ENCODE assay signal across 25 mouse cellular contexts in the genomic region with DNA sequence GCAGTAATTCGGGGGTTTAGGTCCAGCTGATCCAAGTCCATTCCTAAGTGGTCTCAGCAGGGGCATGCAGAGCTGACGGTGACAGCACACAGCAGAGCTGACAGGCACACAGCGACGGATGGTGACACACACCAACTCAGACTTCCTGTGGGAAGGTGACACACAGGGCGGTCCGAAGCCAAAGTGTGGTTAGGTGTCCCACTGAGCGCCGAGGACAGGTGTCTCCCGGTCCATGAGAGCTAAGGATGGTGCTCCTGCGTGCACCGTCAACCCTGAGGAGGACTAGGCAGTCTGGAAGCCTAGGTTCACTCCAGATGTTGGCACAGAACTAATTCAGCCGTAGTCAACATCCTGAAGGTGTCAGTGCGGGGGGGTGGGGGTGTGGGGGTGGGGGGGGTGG. TPM values are rescaled to one million over a fixed set of nuclear protein-coding genes. Genes with fewer than 3 reads are reported as not detected.
DNase-seq lines count a peak whose midpoint lies in the region; ATAC-seq and TF ChIP-seq lines count a peak whose summit lies in the region.
"Had no signal": no experiment of that assay in that cellular context is flagged by ENCODE, and none has a peak within 500 bp of the region (broad histone marks: within the 10 kb centered on the region; RNA-seq: fewer than 3 reads in every experiment).

No protein-coding gene starts in this region.

- peaks cover 6% of the 10 kb centered on the region; the same call in 1 of the 2 replicates for H3K36me3 ChIP-seq in heart, embryonic 11.5 days (ENCODE audit: control insufficient read depth, insufficient read depth, low read length)
- H3K36me3 ChIP-seq in midbrain, embryonic 11.5 days (ENCODE audit: control insufficient read depth, insufficient read depth, low read length), result peaks cover 10% of the 10 kb centered on the region; the same call in 1 of the 2 replicates
- peaks cover 9% of the 10 kb centered on the region for H3K36me3 ChIP-seq in midbrain, postnatal 0 days (ENCODE audit: insufficient read depth, low read length)
- peaks cover 26% of the 10 kb centered on the region for H3K36me3 ChIP-seq in limb, embryonic 13.5 days

- H3K27ac ChIP-seq in heart, embryonic 11.5 days (ENCODE audit: low read depth, low read length), result no peak overlapping the region
- H3K27ac ChIP-seq in midbrain, embryonic 11.5 days (ENCODE audit: low read depth, low read length), result no peak overlapping the region
- no peak overlapping the region for H3K27ac ChIP-seq in midbrain, postnatal 0 days (ENCODE audit: low read depth, low read length)
- H3K27ac ChIP-seq in limb, embryonic 13.5 days, result no peak overlapping the region
- H3K27ac ChIP-seq: hindbrain, postnatal 0 days; kidney, embryonic 15.5 days; limb, embryonic 15.5 days; neural tube, embryonic 12.5 days had no signal

- peak; percentile 16 for DNase-seq in CD4-positive, CD25-positive, alpha-beta regulatory T cell, adult 2 months (ENCODE audit: low read depth, low spot score)
- no peak for DNase-seq in heart, adult 11 months
- peak; percentile 54 for DNase-seq in midbrain, embryonic 11.5 days (ENCODE audit: low spot score, missing footprints)
- no peak for DNase-seq in midbrain, postnatal 0 days (ENCODE audit: low spot score)
- no peak for DNase-seq in spleen, postnatal 10 days (ENCODE audit: low spot score in 2 of 2)
- DNase-seq: cerebellum, postnatal 36 days; embryo, embryonic 11 days; forebrain, postnatal 0 days; gastrocnemius, postnatal 36 days; heart, postnatal 14 days; kidney, adult 11 months; lung, adult 18-20 months; lung, postnatal 10 days; right cerebral cortex, postnatal 14 days; spleen, adult 18-20 months; thymus, postnatal 36 days had no signal

- H3K27me3 ChIP-seq in heart, embryonic 11.5 days (ENCODE audit: control insufficient read depth, insufficient read depth, low read length), result no peaks in the 10 kb centered on the region
- no peaks in the 10 kb centered on the region for H3K27me3 ChIP-seq in midbrain, embryonic 11.5 days (ENCODE audit: control insufficient read depth, insufficient read depth, low read length)
- no peaks in the 10 kb centered on the region for H3K27me3 ChIP-seq in midbrain, postnatal 0 days (ENCODE audit: insufficient read depth, low read length)
- H3K27me3 ChIP-seq in limb, embryonic 13.5 days, result no peaks in the 10 kb centered on the region
- H3K27me3 ChIP-seq: heart, embryonic 12.5 days; kidney, embryonic 15.5 days; limb, embryonic 15.5 days; neural tube, embryonic 12.5 days; Patski had no signal

- H3K4me1 ChIP-seq in heart, embryonic 11.5 days (ENCODE audit: control insufficient read depth, insufficient read depth, low read length), result peaks cover 37% of the 10 kb centered on the region
- H3K4me1 ChIP-seq in midbrain, embryonic 11.5 days (ENCODE audit: control insufficient read depth, insufficient read depth, low read length), result peaks cover 30% of the 10 kb centered on the region
- H3K4me1 ChIP-seq in midbrain, postnatal 0 days (ENCODE audit: insufficient read depth, low read length), result peaks cover 4% of the 10 kb centered on the region; the same call in 1 of the 2 replicates
- H3K4me1 ChIP-seq in limb, embryonic 13.5 days, result peaks cover 45% of the 10 kb centered on the region

- 0 out of 2 replicates have a peak overlapping the region, but pooled peaks have one; percentile 6 for H3K9ac ChIP-seq in heart, embryonic 11.5 days (ENCODE audit: low read depth, low read length)
- no peak overlapping the region for H3K9ac ChIP-seq in midbrain, embryonic 11.5 days (ENCODE audit: low read length)
- no peak overlapping the region for H3K9ac ChIP-seq in midbrain, postnatal 0 days (replicated peaks; ENCODE audit: low read length, poor library complexity, severe bottlenecking)
- H3K9ac ChIP-seq in limb, embryonic 13.5 days, result no peak overlapping the region
- H3K9ac ChIP-seq: forebrain, postnatal 0 days had no signal

- TF ChIP-seq CTCF in midbrain, postnatal 0 days (IDR thresholded peaks at IDR 0.05), result no peak

- 85% methylated on average over 12 of the region's 13 CpGs for WGBS in heart, embryonic 11.5 days (ENCODE audit: insufficient replicate concordance)
- WGBS in midbrain, embryonic 11.5 days, result 88% methylated on average over 13 of the region's 13 CpGs
- WGBS in midbrain, postnatal 0 days, result 82% methylated on average over 13 of the region's 13 CpGs
- 81% methylated on average over 13 of the region's 13 CpGs for WGBS in limb, embryonic 13.5 days

- no peak for ATAC-seq in CD4-positive, CD25-positive, alpha-beta regulatory T cell, adult 4 months
- ATAC-seq in heart, embryonic 11.5 days (replicated peaks; ENCODE audit: insufficient number of reproducible peaks, low FRiP score, low TSS enrichment), result no peak
- ATAC-seq in midbrain, embryonic 11.5 days (ENCODE audit: low FRiP score), result no peak
- no peak for ATAC-seq in midbrain, postnatal 0 days (ENCODE audit: low FRiP score)
- ATAC-seq in limb, embryonic 13.5 days (ENCODE audit: low FRiP score, low read depth), result no peak
- ATAC-seq: forebrain, postnatal 0 days; hindbrain, postnatal 0 days; Patski had no signal

- no peak overlapping the region for H3K4me2 ChIP-seq in heart, embryonic 11.5 days
- no peak overlapping the region for H3K4me2 ChIP-seq in midbrain, embryonic 11.5 days
- H3K4me2 ChIP-seq in midbrain, postnatal 0 days (ENCODE audit: low read depth, low read length, poor library complexity, severe bottlenecking), result no peak overlapping the region
- H3K4me2 ChIP-seq in limb, embryonic 13.5 days (replicated peaks), result peak overlapping the region; percentile 91; the same call in 1 of the 2 replicates

- no peak overlapping the region for H3K4me3 ChIP-seq in heart, embryonic 11.5 days (ENCODE audit: low read depth, low read length)
- H3K4me3 ChIP-seq in midbrain, embryonic 11.5 days (ENCODE audit: low read depth, low read length), result no peak overlapping the region
- no peak overlapping the region for H3K4me3 ChIP-seq in midbrain, postnatal 0 days (ENCODE audit: low read depth, low read length)
- H3K4me3 ChIP-seq in limb, embryonic 13.5 days, result no peak overlapping the region

- H3K9me3 ChIP-seq in heart, embryonic 11.5 days (replicated peaks; ENCODE audit: control insufficient read depth, low read length), result no peaks in the 10 kb centered on the region
- H3K9me3 ChIP-seq in midbrain, embryonic 11.5 days (ENCODE audit: control insufficient read depth, low read length), result no peaks in the 10 kb centered on the region
- no peaks in the 10 kb centered on the region for H3K9me3 ChIP-seq in midbrain, postnatal 0 days (ENCODE audit: low read length)
- H3K9me3 ChIP-seq in limb, embryonic 13.5 days, result no peaks in the 10 kb centered on the region
- H3K9me3 ChIP-seq: heart, embryonic 12.5 days; kidney, embryonic 15.5 days; limb, embryonic 15.5 days; neural tube, embryonic 12.5 days had no signal

RNA-seq across cellular contexts. Expression of a gene that starts 1.6 kb away (rescaled TPM):
- 1 to 10 TPM; 3.8 to 4.7 TPM for polyA plus RNA-seq in CD4-positive, CD25-positive, alpha-beta regulatory T cell, adult 4 months (2017; shearing (Covaris generic))
- 7.9 and 8.8 TPM in 2 replicates for polyA plus RNA-seq in heart, embryonic 11.5 days (2014; fragmentation: Nextera tagmentation; extraction: Ambion mirVana)
- 11.1 and 12.6 TPM in 2 replicates for polyA plus RNA-seq in midbrain, embryonic 11.5 days (2014; fragmentation: Nextera tagmentation; extraction: Ambion mirVana)
- 4.1 and 5.4 TPM in 2 replicates for total RNA-seq in midbrain, postnatal 0 days (2014; rRNA removed)
- polyA plus RNA-seq in midbrain, postnatal 0 days (2015; fragmentation: Nextera tagmentation; extraction: Ambion mirVana), result 1.7 and 2.5 TPM in 2 replicates
- polyA plus RNA-seq in limb, embryonic 13.5 days (2015; fragmentation: Nextera tagmentation; extraction: Ambion mirVana), result 7.2 and 11.0 TPM in 2 replicates

RNA-seq across cellular contexts. Expression of a gene that starts 1.9 kb away (rescaled TPM):
- polyA plus RNA-seq in CD4-positive, CD25-positive, alpha-beta regulatory T cell, adult 4 months (2017; shearing (Covaris generic)), result 1 to 10 TPM; 5.4 to 6.9 TPM
- polyA plus RNA-seq in heart, embryonic 11.5 days (2014; fragmentation: Nextera tagmentation; extraction: Ambion mirVana), result 83.3 and 93.7 TPM in 2 replicates
- 63.7 and 64.1 TPM in 2 replicates for polyA plus RNA-seq in midbrain, embryonic 11.5 days (2014; fragmentation: Nextera tagmentation; extraction: Ambion mirVana)
- 30.6 and 30.9 TPM in 2 replicates for total RNA-seq in midbrain, postnatal 0 days (2014; rRNA removed)
- 29.7 and 37.2 TPM in 2 replicates for polyA plus RNA-seq in midbrain, postnatal 0 days (2015; fragmentation: Nextera tagmentation; extraction: Ambion mirVana)
- polyA plus RNA-seq in limb, embryonic 13.5 days (2015; fragmentation: Nextera tagmentation; extraction: Ambion mirVana), result 105 and 111 TPM in 2 replicates

RNA-seq across cellular contexts. Expression of a gene that starts 53.4 kb away (rescaled TPM):
- 10 to 100 TPM; 17.8 to 20.6 TPM for polyA plus RNA-seq in CD4-positive, CD25-positive, alpha-beta regulatory T cell, adult 4 months (2017; shearing (Covaris generic))
- 94.9 and 101 TPM in 2 replicates for polyA plus RNA-seq in heart, embryonic 11.5 days (2014; fragmentation: Nextera tagmentation; extraction: Ambion mirVana)
- polyA plus RNA-seq in midbrain, embryonic 11.5 days (2014; fragmentation: Nextera tagmentation; extraction: Ambion mirVana), result 282 and 288 TPM in 2 replicates
- 509 and 579 TPM in 2 replicates for total RNA-seq in midbrain, postnatal 0 days (2014; rRNA removed)
- polyA plus RNA-seq in midbrain, postnatal 0 days (2015; fragmentation: Nextera tagmentation; extraction: Ambion mirVana), result 653 and 669 TPM in 2 replicates
- polyA plus RNA-seq in limb, embryonic 13.5 days (2015; fragmentation: Nextera tagmentation; extraction: Ambion mirVana), result 112 and 113 TPM in 2 replicates

Comparison
In these comparisons a context has a peak if more than half of its experiments do, and no peak if none do; other contexts are left out.
1. DNase-seq: peak in CD4-positive, CD25-positive, alpha-beta regulatory T cell, adult 2 months (single experiment) and midbrain, embryonic 11.5 days (single experiment); none in heart, adult 11 months (single experiment), midbrain, postnatal 0 days (single experiment) and spleen, postnatal 10 days (0 of 2).